Mouse (Mus musculus) myocyte (in vitro differentiated cells): ENCODE results near the gene Gtf3c3.

ENCODE experiments used
- MAX ChIP-seq: IDR thresholded peaks from one replicate; pipeline ENCODE4 v1.6.1; 2011; ENCODE audit warnings: low read depth, mild to moderate bottlenecking, control low read depth
- MYOD1 ChIP-seq, 3 experiments: IDR thresholded peaks; one replicate each; pipeline ENCODE4 v1.6.1; 2011; ENCODE audit warnings: control low read depth in 2 of 3, low read depth in 2 of 3, mild to moderate bottlenecking in 2 of 3, moderate library complexity in 1 of 3; ENCODE audit not compliant: insufficient read length in 2 of 3, control insufficient read depth in 1 of 3
- POLR2A ChIP-seq: IDR thresholded peaks from one replicate; pipeline ENCODE4 v1.6.1; 2011; ENCODE audit warnings: low read depth, mild to moderate bottlenecking, control low read depth, moderate library complexity; ENCODE audit not compliant: insufficient read length
- REST ChIP-seq: IDR thresholded peaks from one replicate; pipeline ENCODE4 v1.6.1; 2011; ENCODE audit warnings: mild to moderate bottlenecking, control low read depth, moderate library complexity; ENCODE audit not compliant: insufficient read depth, insufficient read length
- SRF ChIP-seq: IDR thresholded peaks from one replicate; pipeline ENCODE4 v1.6.1; 2011; ENCODE audit warnings: low read depth; ENCODE audit not compliant: control insufficient read depth, insufficient read length
- TCF12 ChIP-seq: IDR thresholded peaks from one replicate; pipeline ENCODE4 v1.6.1; 2011; ENCODE audit warnings: mild to moderate bottlenecking, control low read depth; ENCODE audit not compliant: poor library complexity, insufficient read depth, severe bottlenecking

DNA sequence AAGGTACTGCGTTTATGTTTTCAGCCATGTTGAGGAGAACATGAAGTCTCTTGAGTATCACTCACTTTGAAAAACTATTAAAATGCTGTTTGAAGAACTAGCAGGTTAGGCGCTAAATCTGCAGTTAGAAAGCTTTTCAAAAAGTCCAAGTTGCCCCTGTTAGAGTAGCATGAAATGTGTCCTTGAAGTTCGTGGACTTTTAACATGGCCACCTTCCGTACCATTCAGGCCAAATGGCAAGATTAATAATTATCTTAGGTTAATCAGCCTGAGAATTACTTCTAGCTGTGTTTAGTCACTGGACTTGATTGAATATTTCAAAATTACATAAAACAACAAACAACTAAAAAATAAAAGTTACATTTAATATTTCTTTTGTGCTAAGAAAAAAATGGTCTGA is 84.0 kb downstream of the Gtf3c3 start:
- TF ChIP-seq SRF = no peak
- TF ChIP-seq MAX = no peak
- TF ChIP-seq MYOD1 (IDR thresholded peaks at IDR 0.05; ENCODE audit: control insufficient read depth in 1 of 3, insufficient read length in 2 of 3, low read depth in 2 of 3) = no peak
- TF ChIP-seq POLR2A = no peak
- no peak for TF ChIP-seq REST
- no peak for TF ChIP-seq TCF12
